Mouse (Mus musculus) CH12.LX (cell line): Measurements from ENCODE around the gene Pdlim1.

ENCODE experiments used
- EP300 ChIP-seq: IDR thresholded peaks from 2 replicates; pipeline ENCODE4 v1.6.1; 2011; ENCODE audit warnings: low read length, improper control_type of control experiment
- MYC ChIP-seq: IDR thresholded peaks from 2 replicates; pipeline ENCODE4 v1.6.1; 2011; ENCODE audit warnings: low read depth, mild to moderate bottlenecking, improper control_type of control experiment, low read length
- POLR2A ChIP-seq: IDR thresholded peaks from 2 replicates; pipeline ENCODE4 v1.6.1; 2011; ENCODE audit warnings: low read depth, mild to moderate bottlenecking, improper control_type of control experiment, low read length
- SIN3A ChIP-seq: IDR thresholded peaks from 2 replicates; pipeline ENCODE4 v1.6.1; 2012; ENCODE audit warnings: low read length, improper control_type of control experiment, inconsistent platforms

DNA sequence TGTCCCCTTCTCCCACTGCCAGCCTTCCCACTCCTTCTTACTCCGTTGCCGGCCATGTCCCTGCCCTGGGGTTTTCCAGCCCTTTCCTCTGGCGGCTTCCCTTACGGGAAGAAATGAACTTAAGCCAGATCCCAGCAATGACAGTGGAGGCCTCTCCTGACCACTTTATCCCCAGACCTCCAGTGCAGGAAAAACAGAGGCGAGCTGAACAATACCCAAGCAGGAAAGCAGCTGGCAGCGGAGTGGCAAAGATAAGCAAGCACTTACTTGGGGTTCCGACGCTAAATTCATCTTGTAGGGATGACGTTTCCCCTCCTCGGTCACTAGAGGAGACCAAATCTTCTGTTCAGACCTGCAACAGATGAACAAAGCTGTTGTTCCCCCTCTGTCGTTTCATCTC lies 22.3 kb downstream of the Pdlim1 start:
- TF ChIP-seq POLR2A (no peak), MYC (no peak), SIN3A (no peak), EP300 (no peak)
